Mouse (Mus musculus): Measurements from ENCODE around the gene Prkrip1. TPM values are rescaled to one million over a fixed set of nuclear protein-coding genes. Genes with fewer than 3 reads are reported as not detected.
"Not testable (repeated sequence)": the region's sequence is repeated elsewhere in the genome, so short reads cannot be mapped to it uniquely, and the experiment has no call there.

Gene Prkrip1
- polyA plus RNA-seq, 1 experiment: not detected

DNA sequence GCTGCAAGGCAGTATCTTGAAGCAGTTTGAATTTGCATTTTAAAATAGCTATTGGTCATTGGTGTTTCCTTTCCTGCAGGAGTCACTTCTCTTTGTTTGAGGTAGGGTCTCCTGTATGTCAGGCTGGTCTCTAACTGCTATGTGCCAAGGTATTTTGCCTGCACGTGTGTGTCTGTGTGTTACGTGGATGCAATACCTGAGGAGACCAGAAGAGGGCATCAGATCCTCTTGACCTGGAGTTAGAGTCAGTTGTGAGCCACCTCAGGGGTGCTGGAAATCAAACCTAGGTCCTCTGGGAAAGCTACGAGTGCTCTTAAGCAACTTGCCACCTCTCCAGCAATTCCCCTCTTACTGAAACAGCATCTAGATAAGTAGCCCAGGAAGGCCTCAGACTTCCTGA is 16.4 kb upstream of the Prkrip1 start:
- no peak overlapping the region for H3K27ac ChIP-seq (ENCODE audit: insufficient read depth, low read depth, low read length)

DNA sequence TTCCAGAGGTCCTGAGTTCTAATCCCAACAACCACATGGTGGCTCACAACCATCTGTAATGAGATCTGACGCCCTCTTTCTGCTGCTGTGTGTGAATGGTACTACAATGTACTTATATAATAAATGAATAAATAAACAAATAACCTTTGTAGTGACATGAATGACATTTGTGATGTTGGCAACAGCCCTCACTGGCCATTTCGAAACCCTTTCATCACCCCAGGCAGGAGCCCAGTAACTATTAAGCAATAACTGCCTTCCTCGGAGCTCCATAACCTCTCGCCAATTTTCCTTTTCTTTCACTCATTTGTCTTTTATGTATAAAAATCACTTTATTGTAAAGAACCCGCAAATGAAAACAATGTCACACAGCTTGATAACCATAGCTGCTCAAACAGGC is 15.0 kb upstream of the Prkrip1 start:
- Histone ChIP-seq H3K4me1 (ENCODE audit: control insufficient read depth, insufficient read depth, low read length) (peaks cover 7% of the 10 kb centered on the region; the same call in 1 of the 2 replicates), H3K27ac (ENCODE audit: insufficient read depth, low read depth, low read length) (no peak overlapping the region), H3K4me3 (ENCODE audit: insufficient read depth, low read depth, low read length) (no peak overlapping the region)
- TF ChIP-seq CTCF (IDR thresholded peaks at IDR 0.05; ENCODE audit: insufficient read depth, low read depth, low read length) (no peak), POLR2A (IDR thresholded peaks at IDR 0.05; ENCODE audit: insufficient read depth, low read depth, low read length) (no peak)
- 67% methylated on average over 5 of the region's 5 CpGs for WGBS

More for the DNA sequence above, 16.4 kb upstream of the Prkrip1 start:
- 92% methylated on average over 3 of the region's 3 CpGs for WGBS
- peaks cover 7% of the 10 kb centered on the region; the same call in 1 of the 2 replicates for H3K4me1 ChIP-seq (ENCODE audit: control insufficient read depth, insufficient read depth, low read length)
- no peak overlapping the region for H3K4me3 ChIP-seq (ENCODE audit: insufficient read depth, low read depth, low read length)
- no peak for TF ChIP-seq CTCF (IDR thresholded peaks at IDR 0.05; ENCODE audit: insufficient read depth, low read depth, low read length)
- TF ChIP-seq POLR2A (IDR thresholded peaks at IDR 0.05; ENCODE audit: insufficient read depth, low read depth, low read length): no peak

DNA sequence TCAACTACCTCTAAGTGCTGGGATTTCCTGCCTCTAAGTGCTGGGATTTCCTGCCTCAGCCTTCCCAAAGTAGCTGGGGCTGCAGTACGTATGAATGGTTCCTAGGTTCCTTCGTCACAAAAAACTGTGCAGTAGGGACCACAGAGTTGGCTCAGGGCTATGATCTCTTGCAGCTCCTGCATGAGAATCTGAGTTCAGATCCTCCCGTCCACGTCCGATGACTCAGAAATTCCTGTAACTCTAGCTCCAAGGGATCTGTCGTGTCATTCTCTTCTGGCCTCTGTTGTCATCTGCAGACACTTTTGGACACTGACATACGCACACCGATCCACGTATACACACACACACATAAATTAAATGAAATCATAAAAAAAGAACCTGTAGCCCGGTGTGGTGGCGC is 14.0 kb upstream of the Prkrip1 start:
- 94% methylated on average over 11 of the region's 11 CpGs for WGBS
- no peak overlapping the region for H3K27ac ChIP-seq (ENCODE audit: insufficient read depth, low read depth, low read length)
- TF ChIP-seq CTCF (IDR thresholded peaks at IDR 0.05; ENCODE audit: insufficient read depth, low read depth, low read length) (no peak), POLR2A (IDR thresholded peaks at IDR 0.05; ENCODE audit: insufficient read depth, low read depth, low read length) (no peak)
- no peak overlapping the region for H3K4me3 ChIP-seq (ENCODE audit: insufficient read depth, low read depth, low read length)
- peaks cover 7% of the 10 kb centered on the region; the same call in 1 of the 2 replicates for H3K4me1 ChIP-seq (ENCODE audit: control insufficient read depth, insufficient read depth, low read length)

DNA sequence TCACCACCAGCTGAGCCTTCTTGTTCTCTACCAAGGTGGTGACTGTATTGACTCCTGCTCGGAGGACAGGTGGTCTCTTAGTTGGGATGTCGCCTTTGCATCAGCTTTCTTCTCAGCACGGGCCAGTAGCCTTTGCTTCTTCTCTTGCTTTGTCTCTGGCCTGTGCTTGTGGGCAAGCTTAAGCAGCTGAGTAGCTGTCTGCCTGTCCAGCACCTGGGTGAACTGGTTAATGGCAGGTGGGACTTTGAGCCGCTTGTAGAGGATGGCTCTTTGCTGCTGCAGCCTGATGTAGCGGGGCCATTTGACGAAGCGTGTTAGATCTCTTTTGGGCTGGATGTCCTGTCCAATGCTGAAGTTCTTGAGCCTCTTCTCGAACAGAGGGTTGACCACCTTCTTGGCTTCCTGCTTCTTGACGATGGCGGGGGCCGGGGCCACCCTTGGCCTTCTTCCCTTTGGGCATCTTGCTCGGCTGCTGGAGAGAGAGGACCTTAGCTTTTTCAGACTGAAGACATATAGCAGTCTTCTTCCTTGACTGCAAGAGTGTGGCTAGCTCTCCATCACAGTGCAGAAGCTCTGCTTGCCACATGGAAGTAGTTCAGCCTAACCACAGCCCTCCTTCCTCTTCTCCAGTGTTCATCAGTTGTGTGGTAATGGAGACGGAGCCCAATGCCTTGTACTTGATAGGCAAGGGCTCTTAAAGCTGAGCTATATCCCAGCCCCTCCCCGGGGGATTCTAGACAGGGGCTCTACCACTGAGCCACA is 12.8 kb upstream of the Prkrip1 start:
- H3K4me1 ChIP-seq (ENCODE audit: control insufficient read depth, insufficient read depth, low read length); H3K4me3 ChIP-seq (ENCODE audit: insufficient read depth, low read depth, low read length); H3K27ac ChIP-seq (ENCODE audit: insufficient read depth, low read depth, low read length): not testable (repeated sequence)
- 90% methylated on average over 14 of the region's 14 CpGs for WGBS

DNA sequence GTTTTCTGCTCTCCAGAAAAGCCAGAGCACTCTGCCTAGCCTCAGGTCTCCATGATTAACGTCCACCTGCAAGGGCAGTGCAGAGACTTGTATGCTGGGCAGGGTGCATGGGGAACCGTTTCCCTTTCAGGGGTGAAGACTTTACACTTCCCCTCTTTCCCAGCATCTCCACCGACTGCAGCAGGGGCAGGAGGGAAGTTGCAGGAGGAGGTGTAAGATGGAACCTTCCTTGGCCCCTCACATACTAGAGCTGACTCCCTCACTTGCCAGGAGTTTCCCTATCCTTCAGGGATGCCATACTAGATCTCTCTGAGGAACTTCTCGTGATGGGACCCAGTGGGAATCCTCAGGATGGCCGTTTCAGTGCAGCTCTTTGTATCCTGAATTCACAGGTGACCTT is 11.8 kb upstream of the Prkrip1 start:
- no peak overlapping the region for H3K4me3 ChIP-seq (ENCODE audit: insufficient read depth, low read depth, low read length)
- 71% methylated on average over 5 of the region's 5 CpGs for WGBS
- H3K27ac ChIP-seq (ENCODE audit: insufficient read depth, low read depth, low read length): no peak overlapping the region
- no peak for TF ChIP-seq POLR2A (IDR thresholded peaks at IDR 0.05; ENCODE audit: insufficient read depth, low read depth, low read length)
- H3K4me1 ChIP-seq (ENCODE audit: control insufficient read depth, insufficient read depth, low read length): no peaks in the 10 kb centered on the region

DNA sequence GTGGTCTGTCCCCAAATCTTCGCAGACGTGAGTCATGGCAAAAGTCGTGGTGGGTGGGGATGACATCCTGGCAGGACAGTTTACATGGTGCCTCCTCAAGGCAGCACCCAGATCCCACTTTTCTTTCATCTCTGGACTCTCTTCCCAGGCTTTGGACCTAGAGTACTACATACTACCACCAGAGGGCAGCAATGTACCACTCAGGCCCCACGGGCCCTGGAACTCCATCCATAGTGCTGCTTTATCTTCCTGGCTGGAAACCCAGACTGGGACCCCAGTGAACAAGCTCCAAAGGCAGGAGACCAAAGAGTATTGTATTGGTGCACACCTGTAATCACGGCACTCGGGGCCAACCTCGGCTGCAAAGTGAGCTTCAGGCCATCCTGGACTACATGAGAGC is 3.1 kb upstream of the Prkrip1 start:
- H3K4me3 ChIP-seq (ENCODE audit: insufficient read depth, low read depth, low read length): no peak overlapping the region
- 20% methylated on average over 7 of the region's 7 CpGs for WGBS
- TF ChIP-seq POLR2A (IDR thresholded peaks at IDR 0.05; ENCODE audit: insufficient read depth, low read depth, low read length) (no peak), CTCF (IDR thresholded peaks at IDR 0.05; ENCODE audit: insufficient read depth, low read depth, low read length) (no peak)
- no peak overlapping the region for H3K27ac ChIP-seq (ENCODE audit: insufficient read depth, low read depth, low read length)
- H3K4me1 ChIP-seq (ENCODE audit: control insufficient read depth, insufficient read depth, low read length): 0 out of 2 replicates have a peak, but pooled peaks cover 3% of the 10 kb centered on the region

DNA sequence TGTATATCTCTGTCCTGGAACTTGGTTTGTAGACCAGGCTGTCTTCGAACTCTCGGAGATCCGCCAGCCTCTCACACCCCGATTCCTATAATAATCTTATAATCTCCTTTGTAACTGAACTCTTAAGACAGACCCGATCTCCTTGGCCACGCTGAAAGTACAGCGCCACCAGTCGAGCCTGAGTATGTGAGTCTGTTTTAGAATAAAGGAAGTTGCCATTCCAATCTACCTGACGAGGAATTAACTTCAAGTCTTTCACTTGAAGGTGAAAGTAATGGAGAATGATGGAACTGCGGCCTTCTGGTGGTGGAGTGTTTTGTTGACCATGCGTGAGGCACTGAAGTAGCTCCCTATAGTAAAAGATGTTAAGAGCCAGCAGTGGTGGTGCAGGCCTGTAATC is 763 bp upstream of the Prkrip1 start:
- 22% methylated on average over 11 of the region's 11 CpGs for WGBS
- H3K4me3 ChIP-seq (ENCODE audit: insufficient read depth, low read depth, low read length): no peak overlapping the region
- H3K27ac ChIP-seq (ENCODE audit: insufficient read depth, low read depth, low read length): no peak overlapping the region
- TF ChIP-seq POLR2A (IDR thresholded peaks at IDR 0.05; ENCODE audit: insufficient read depth, low read depth, low read length) (no peak), CTCF (IDR thresholded peaks at IDR 0.05; ENCODE audit: insufficient read depth, low read depth, low read length) (no peak)
- H3K4me1 ChIP-seq (ENCODE audit: control insufficient read depth, insufficient read depth, low read length): 0 out of 2 replicates have a peak, but pooled peaks cover 3% of the 10 kb centered on the region

DNA sequence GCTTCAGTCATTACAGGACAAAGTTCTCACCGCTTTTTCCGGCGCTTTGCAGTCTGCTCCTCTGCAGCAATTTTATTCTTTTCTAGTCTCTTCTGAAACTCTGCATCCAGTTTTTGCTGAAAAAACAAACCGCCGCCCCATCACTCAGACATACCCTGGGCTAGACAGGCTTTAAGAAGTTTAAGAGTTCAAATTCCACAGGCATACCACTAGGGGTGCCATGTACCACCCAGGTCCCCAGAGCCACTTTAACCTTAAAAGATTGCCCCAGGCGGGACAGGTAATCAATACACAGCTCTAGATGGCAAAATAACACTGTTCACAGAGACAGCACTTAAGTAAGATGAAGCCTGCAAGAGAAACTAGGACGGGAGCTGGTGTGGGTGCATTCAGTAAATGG is 6.9 kb downstream of the Prkrip1 start:
- Histone ChIP-seq H3K4me1 (ENCODE audit: control insufficient read depth, insufficient read depth, low read length) (no peaks in the 10 kb centered on the region), H3K27ac (ENCODE audit: insufficient read depth, low read depth, low read length) (no peak overlapping the region), H3K4me3 (ENCODE audit: insufficient read depth, low read depth, low read length) (no peak overlapping the region)
- no peak for TF ChIP-seq POLR2A (IDR thresholded peaks at IDR 0.05; ENCODE audit: insufficient read depth, low read depth, low read length)
- TF ChIP-seq CTCF (IDR thresholded peaks at IDR 0.05; ENCODE audit: insufficient read depth, low read depth, low read length): no peak
- WGBS: 86% methylated on average over 7 of the region's 7 CpGs

DNA sequence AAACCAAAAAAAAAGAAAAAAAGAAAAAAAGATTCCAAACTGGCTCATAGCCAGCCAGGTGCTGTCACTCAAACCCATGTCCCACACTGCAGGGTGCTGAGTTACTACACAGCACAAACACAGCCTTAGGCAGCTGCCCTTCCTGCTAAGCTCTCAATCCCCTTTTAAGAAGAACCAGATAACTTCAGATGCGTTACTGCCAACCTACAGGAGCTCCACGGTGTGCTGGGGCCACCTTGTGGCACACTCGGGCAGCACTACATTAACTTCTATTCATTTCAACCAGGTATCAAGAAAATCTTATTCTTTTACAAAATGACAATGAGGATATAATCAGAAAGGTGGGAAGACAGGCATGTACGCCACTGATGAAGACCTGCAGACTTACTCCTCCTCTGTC is 12.0 kb downstream of the Prkrip1 start:
- no peaks in the 10 kb centered on the region for H3K4me1 ChIP-seq (ENCODE audit: control insufficient read depth, insufficient read depth, low read length)
- H3K27ac ChIP-seq (ENCODE audit: insufficient read depth, low read depth, low read length): no peak overlapping the region
- WGBS: 30% methylated on average over 4 of the region's 4 CpGs
- no peak overlapping the region for H3K4me3 ChIP-seq (ENCODE audit: insufficient read depth, low read depth, low read length)
- TF ChIP-seq CTCF (IDR thresholded peaks at IDR 0.05; ENCODE audit: insufficient read depth, low read depth, low read length) (peak; percentile 43; the same call in 1 of the 2 replicates), POLR2A (IDR thresholded peaks at IDR 0.05; ENCODE audit: insufficient read depth, low read depth, low read length) (no peak)

All from olfactory bulb, adult 2 months (tissue).